Mouse (Mus musculus) C2C12 (cell line): ENCODE measurements at regions not wholly inside any gene's neighbourhood (a gene's known extent, or its start where the extent isn't known, plus 50 kb on each side); places are given as distances from the start of the nearest gene placed in this dataset.

Experiments used
- H3K27me3 ChIP-seq: one replicate; pipeline ENCODE4 v1.6.1; 2011; ENCODE audit not compliant: control insufficient read depth, insufficient read depth, insufficient read length
- H3K36me3 ChIP-seq: one replicate; pipeline ENCODE4 v1.6.1; 2011; ENCODE audit not compliant: control insufficient read depth, insufficient read depth
- H3K4me3 ChIP-seq: one replicate; pipeline ENCODE4 v1.5.1; 2011; ENCODE audit warnings: mild to moderate bottlenecking, control low read depth; ENCODE audit not compliant: poor library complexity, insufficient read depth, severe bottlenecking
- H3K79me2 ChIP-seq: one replicate; pipeline ENCODE4 v1.6.1; 2011; ENCODE audit not compliant: control insufficient read depth, insufficient read depth
- H3K79me3 ChIP-seq: one replicate; pipeline ENCODE4 v1.6.1; 2011; ENCODE audit warnings: low read depth, control low read depth
- H3ac ChIP-seq: one replicate; pipeline ENCODE3; 2011; ENCODE audit warnings: low read depth; ENCODE audit not compliant: control insufficient read depth, insufficient read length
- CEBPB ChIP-seq: IDR thresholded peaks from one replicate; pipeline ENCODE4 v1.6.1; 2011; ENCODE audit warnings: low read depth, mild to moderate bottlenecking, control low read depth, moderate library complexity
- CTCF ChIP-seq: IDR thresholded peaks from one replicate; pipeline ENCODE4 v1.5.1; 2011; ENCODE audit not compliant: control insufficient read depth, insufficient read depth, insufficient read length
- FOSL1 ChIP-seq: IDR thresholded peaks from one replicate; pipeline ENCODE4 v1.8.0; 2011; ENCODE audit warnings: mild to moderate bottlenecking, low read length; ENCODE audit not compliant: poor library complexity, insufficient read depth, severe bottlenecking
- MAX ChIP-seq: IDR thresholded peaks from one replicate; pipeline ENCODE4 v1.6.1; 2011; ENCODE audit warnings: mild to moderate bottlenecking, control low read depth
- MYOD1 ChIP-seq: IDR thresholded peaks from one replicate; pipeline ENCODE4 v1.6.1; 2011; ENCODE audit warnings: low read depth; ENCODE audit not compliant: control insufficient read depth, insufficient read length
- MYOG ChIP-seq: IDR thresholded peaks from one replicate; pipeline ENCODE4 v1.6.1; 2011; ENCODE audit not compliant: control insufficient read depth, insufficient read length; ENCODE audit errors: extremely low read depth
- USF1 ChIP-seq: IDR thresholded peaks from one replicate; pipeline ENCODE4 v1.6.1; 2011; ENCODE audit warnings: low read depth, mild to moderate bottlenecking, control low read depth, moderate library complexity

DNA sequence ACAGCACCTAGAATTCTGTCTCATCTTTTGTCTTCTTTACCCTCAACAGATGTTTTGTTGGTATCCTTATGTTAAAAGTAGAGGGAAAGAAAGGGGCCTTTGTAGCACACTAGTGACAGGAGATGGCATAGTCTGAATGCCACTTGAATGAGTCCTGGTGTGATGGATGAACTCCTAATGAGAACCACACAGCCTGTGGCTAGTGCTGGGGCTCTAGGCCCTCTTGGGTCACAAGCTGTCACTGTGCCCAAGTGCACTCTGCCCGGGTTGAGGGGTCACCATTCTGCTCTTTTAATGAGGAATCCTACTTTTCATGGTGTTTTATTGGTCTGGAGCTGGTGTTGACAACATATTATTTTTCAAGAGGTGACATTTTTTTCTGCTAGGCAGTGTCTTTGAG is 355.0 kb upstream of the Nrp1 start:
- H3K36me3 ChIP-seq = no peaks in the 10 kb centered on the region
- H3ac ChIP-seq = no peak overlapping the region
- TF ChIP-seq MYOG (no peak), USF1 (no peak), CEBPB (no peak), MAX (no peak), FOSL1 (no peak), MYOD1 (no peak), CTCF (no peak)
- H3K4me3 ChIP-seq = no peak overlapping the region
- H3K79me2 ChIP-seq = no peaks in the 10 kb centered on the region
- no peaks in the 10 kb centered on the region for H3K79me3 ChIP-seq
- no peaks in the 10 kb centered on the region for H3K27me3 ChIP-seq

DNA sequence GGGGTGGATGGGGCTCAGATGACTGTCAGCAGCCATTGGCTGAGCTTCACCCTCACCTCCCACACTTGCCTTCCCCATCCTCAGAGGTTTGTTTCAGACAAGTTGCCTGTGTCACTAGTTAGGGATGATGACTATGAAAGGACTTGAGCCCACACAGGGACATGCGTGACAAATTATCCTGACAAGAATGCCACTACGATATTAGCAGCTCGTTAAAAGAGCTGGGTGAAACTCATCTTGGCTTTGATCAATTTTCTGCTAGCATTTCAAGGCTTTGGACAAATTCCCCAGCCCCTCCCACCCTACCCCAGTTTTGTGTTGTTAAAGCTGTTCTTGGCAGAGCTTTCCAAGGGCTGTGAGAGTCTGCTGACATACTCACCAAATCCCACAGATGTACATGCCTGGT is 354.5 kb upstream of the Nrp1 start:
- no peak overlapping the region for H3K4me3 ChIP-seq
- H3ac ChIP-seq = no peak overlapping the region
- H3K79me3 ChIP-seq = no peaks in the 10 kb centered on the region
- H3K36me3 ChIP-seq = no peaks in the 10 kb centered on the region
- TF ChIP-seq FOSL1 = no peak
- no peak for TF ChIP-seq USF1
- H3K79me2 ChIP-seq = no peaks in the 10 kb centered on the region
- no peaks in the 10 kb centered on the region for H3K27me3 ChIP-seq

DNA sequence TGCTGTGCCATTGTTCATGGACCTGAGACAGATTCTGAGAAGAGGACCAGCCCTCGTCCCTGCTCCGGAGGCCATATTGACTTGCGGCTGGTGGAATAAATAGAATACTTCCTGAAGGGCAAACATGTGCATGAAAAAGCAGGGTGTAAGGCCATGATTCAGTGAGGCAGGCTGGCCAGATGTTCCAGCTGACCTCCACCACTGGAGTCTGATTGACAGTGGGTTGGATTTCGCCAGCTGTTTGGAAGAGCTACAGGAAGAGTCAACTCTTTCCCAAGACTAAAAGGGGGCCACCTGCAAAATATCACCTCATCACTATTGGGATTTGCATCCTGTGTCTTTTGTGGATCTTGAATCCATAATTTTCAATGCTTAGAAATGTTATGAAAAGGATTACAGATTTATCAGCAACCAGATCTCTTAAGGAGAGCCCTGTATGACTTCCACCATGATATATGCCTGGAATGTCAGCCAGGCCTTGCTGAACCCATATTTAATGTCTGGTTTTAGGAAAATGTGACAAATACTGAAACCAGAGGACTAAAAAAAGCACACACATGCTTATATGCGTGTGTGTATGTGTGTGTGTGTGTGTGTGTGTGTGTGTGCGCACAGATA is 348.9 kb upstream of the Nrp1 start:
- H3K4me3 ChIP-seq = no peak overlapping the region
- H3K36me3 ChIP-seq = no peaks in the 10 kb centered on the region
- TF ChIP-seq MYOD1 (peak; percentile 32), CTCF (no peak)
- H3K79me3 ChIP-seq = no peaks in the 10 kb centered on the region
- no peaks in the 10 kb centered on the region for H3K79me2 ChIP-seq
- H3ac ChIP-seq = no peak overlapping the region
- H3K27me3 ChIP-seq = no peaks in the 10 kb centered on the region

DNA sequence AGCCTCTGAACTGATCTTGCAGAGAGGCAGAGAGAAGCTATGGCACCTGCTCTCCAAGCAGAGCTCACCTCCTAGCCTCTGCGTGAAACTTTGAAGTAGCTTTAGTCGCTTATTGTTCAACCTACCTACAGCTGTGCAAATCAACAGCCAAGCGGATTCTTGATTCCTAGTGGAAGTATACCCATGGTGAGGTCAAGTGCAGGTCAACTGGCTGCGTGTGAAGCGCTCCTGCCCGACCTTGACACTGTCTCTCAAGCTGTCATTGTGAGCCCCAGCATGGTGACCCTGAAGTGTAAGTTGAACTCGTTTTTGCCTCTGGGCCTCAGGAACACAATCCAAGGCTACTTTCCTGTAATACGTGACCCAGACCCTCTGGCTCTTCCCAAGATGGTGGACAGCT is 341.2 kb upstream of the Nrp1 start:
- Histone ChIP-seq H3K27me3 (no peaks in the 10 kb centered on the region), H3ac (no peak overlapping the region), H3K79me3 (no peaks in the 10 kb centered on the region), H3K4me3 (no peak overlapping the region), H3K79me2 (no peaks in the 10 kb centered on the region), H3K36me3 (no peaks in the 10 kb centered on the region)
- no peak for TF ChIP-seq CEBPB
- TF ChIP-seq MYOD1 = no peak
- no peak for TF ChIP-seq MAX
- no peak for TF ChIP-seq CTCF
- no peak for TF ChIP-seq USF1
- no peak for TF ChIP-seq MYOG
- TF ChIP-seq FOSL1 = no peak

DNA sequence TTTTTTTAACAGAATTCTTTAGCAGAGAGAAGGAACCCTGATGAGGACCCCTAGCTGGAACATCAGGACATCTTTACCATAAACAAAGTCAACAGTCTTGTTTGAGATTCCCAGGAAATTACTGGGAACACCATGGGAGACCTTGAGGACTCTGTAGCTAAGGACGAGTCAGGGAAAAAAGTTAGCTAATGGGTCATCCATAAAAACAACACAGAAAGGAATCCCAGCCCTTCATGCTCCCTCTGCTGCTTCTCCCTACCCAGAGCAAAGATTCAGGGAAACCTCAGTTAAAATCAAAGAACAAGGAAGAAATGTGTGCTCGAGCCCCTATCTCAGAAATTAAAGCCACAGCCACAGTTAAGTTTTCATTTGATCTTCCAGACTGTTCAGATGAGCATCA is 334.7 kb upstream of the Nrp1 start:
- Histone ChIP-seq H3K36me3 (no peaks in the 10 kb centered on the region), H3ac (no peak overlapping the region), H3K4me3 (no peak overlapping the region), H3K27me3 (no peaks in the 10 kb centered on the region), H3K79me2 (no peaks in the 10 kb centered on the region), H3K79me3 (no peaks in the 10 kb centered on the region)
- TF ChIP-seq CEBPB (no peak), MYOG (no peak), MAX (no peak), MYOD1 (no peak), CTCF (no peak), FOSL1 (no peak), USF1 (no peak)

DNA sequence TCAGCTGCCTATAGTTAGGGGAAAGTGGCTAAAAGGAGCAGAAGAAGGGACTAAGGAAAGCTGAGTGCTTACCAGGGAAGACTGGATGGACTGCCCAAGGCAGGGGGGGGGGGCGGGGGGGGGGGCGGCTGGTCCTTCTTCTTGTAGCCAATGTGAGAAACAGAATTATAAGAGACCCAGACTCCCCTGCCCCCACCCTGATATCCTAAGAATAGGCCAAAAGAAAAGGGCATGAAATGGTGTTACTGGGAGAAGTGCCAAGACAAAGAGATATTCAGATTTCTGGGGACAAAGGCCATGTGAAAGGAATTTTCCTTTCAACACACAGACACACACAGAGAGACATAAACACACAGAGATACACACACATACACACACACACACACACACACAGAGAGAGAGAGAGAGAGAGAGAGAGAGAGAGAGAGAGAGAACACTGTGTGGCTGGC is 333.6 kb upstream of the Nrp1 start:
- Histone ChIP-seq H3K79me3 (no peaks in the 10 kb centered on the region), H3K36me3 (no peaks in the 10 kb centered on the region), H3K4me3 (no peak overlapping the region), H3K27me3 (no peaks in the 10 kb centered on the region), H3ac (no peak overlapping the region), H3K79me2 (no peaks in the 10 kb centered on the region)
- TF ChIP-seq MYOG (no peak), MYOD1 (no peak), USF1 (no peak), MAX (no peak), CEBPB (no peak), CTCF (no peak)
